Mouse (Mus musculus): ENCODE measurements around the gene Slc17a2.
A peak's percentile ranks its signal among the peaks of the same experiment; 100 is the strongest.

DNA sequence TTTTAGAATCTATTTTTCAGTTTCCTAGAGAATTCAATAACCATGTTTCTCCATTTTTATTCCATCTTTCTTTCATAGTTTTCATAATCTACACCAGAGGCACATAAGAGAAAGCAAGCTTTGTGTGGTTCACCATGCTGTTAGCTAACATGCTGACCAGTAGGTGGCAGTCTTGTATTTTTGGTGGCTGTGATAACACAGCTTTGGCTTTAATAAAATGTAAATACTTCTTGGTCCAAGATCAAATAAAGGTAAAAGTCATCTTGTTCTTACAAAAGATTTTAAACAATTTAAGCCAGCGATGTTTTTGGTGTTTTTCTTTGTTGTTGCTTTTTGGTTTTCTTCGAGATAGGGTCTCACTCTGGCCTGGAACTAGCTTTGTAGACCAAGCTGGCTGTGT, 14.3 kb upstream of the Slc17a2 start:
- TF ChIP-seq CTCF (IDR thresholded peaks at IDR 0.05 in 2 of 3, conservative IDR thresholded peaks at IDR 0.05 in 1 of 3; ENCODE audit: control insufficient read depth in 1 of 3, insufficient read depth in 1 of 3, low read depth in 2 of 3, low read length in 3 of 3, poor library complexity in 1 of 3, severe bottlenecking in 1 of 3): peak; percentile 56 to 88 (median 77)
- TF ChIP-seq TCF12 (IDR thresholded peaks at IDR 0.05; ENCODE audit: low read depth, low read length): no peak
- no peak for TF ChIP-seq POLR2A (IDR thresholded peaks at IDR 0.05; ENCODE audit: control insufficient read depth in 1 of 2, insufficient read depth in 1 of 2, low read depth in 1 of 2, low read length in 2 of 2, poor library complexity in 1 of 2)
- no peak for TF ChIP-seq HCFC1 (IDR thresholded peaks at IDR 0.05; ENCODE audit: low read depth, low read length)
- no peak for TF ChIP-seq MEF2A (IDR thresholded peaks at IDR 0.05; ENCODE audit: extremely low read depth, insufficient replicate concordance, low read depth, low read length, poor library complexity, severe bottlenecking)
- no peak for TF ChIP-seq USF1 (IDR thresholded peaks at IDR 0.05; ENCODE audit: low read depth, low read length)
- TF ChIP-seq RCOR1 (IDR thresholded peaks at IDR 0.05; ENCODE audit: low read depth, low read length): no peak
- TF ChIP-seq MXI1 (IDR thresholded peaks at IDR 0.05; ENCODE audit: low read depth, low read length): no peak
- no peak for TF ChIP-seq EP300 (IDR thresholded peaks at IDR 0.05; ENCODE audit: low read depth in 1 of 2, low read length in 2 of 2)
- no peak for TF ChIP-seq ELF1 (IDR thresholded peaks at IDR 0.05; ENCODE audit: low read depth, low read length)

Data from MEL (cell line).